Mouse (Mus musculus) olfactory bulb, adult 2 months (tissue): ENCODE measurements around the gene Rpl10-ps3.

Experiments used
- CTCF ChIP-seq: fragments of 200-500 bp; IDR thresholded peaks from 2 replicates; pipeline ENCODE4 v1.5.1; 2012; ENCODE audit warnings: low read depth, mild to moderate bottlenecking, low read length, moderate library complexity; ENCODE audit not compliant: insufficient read depth
- POLR2A ChIP-seq: fragments of 200-500 bp; IDR thresholded peaks from 2 replicates; pipeline ENCODE4 v1.6.1; 2012; ENCODE audit warnings: mild to moderate bottlenecking, low read depth, low read length, moderate library complexity; ENCODE audit not compliant: insufficient read depth

DNA sequence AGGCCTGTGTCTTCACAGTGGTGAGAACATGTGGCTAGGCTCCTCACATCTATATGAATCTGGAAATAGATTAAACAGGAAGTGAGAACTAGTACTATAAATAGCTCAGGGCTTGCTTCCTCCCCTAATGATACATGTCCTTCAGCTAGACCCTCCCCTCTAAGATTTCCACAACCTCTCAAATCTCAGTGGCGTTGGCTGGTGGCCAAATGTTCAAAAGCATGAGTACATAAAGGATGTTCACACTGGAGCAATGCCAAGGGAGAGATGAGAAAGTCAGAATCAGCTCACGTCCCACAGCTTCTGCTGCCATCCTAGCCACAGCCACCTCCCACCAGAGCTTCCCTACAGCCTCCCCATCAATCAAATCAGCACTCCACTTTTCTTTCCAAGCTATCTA, 46.4 kb downstream of the Rpl10-ps3 start:
- TF ChIP-seq POLR2A (no peak), CTCF (no peak)
